Mouse (Mus musculus) left cerebral cortex, adult 8-10 months (tissue): ENCODE data around the gene Nek8. TPM values are rescaled to one million over a fixed set of nuclear protein-coding genes. Genes with fewer than 3 reads are reported as not detected.

Experiments used
- DNase-seq, 2 experiments: peaks; one replicate each; pipeline ENCODE4 v3.0.0; 2022; ENCODE audit warnings: low spot score in 2 of 2
- total RNA-seq, 4 experiments: library from RNA; stranded (reverse); gene quantifications; 2 replicates each; pipeline ENCODE4 v1.2.4; 2022

Nek8 gene
- total RNA-seq, 4 experiments from 2014 or later = 2.0 to 4.3 (median 2.8) TPM

- no peak for DNase-seq
Observed at GRCm38 (mm10) chr11:78167257-78167959, 9.1 kb downstream of the Nek8 start.

- no peak for DNase-seq
Observed at GRCm38 (mm10) chr11:78166640-78167039, 9.8 kb downstream of the Nek8 start.

DNA sequence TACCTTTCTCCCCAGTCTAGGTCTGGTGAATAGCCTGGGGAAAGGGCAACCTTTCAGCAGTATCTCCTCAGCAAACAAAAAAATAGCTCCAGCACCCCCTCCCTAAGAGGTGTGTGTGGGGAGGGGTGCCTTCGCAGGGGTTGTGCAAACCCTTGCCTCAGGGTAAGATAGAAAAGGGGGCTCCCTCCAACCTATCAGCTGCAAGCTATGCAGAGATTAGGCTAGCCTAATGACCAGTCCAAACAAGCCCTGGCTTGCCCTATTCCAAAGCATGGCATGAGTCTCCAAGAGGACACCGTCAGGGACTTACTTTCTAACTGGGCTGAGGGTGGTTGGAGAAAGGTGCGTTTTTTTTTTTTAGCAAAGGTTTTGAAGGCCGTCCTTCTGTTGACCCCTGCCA is 10.3 kb downstream of the Nek8 start:
- no peak for DNase-seq

DNA sequence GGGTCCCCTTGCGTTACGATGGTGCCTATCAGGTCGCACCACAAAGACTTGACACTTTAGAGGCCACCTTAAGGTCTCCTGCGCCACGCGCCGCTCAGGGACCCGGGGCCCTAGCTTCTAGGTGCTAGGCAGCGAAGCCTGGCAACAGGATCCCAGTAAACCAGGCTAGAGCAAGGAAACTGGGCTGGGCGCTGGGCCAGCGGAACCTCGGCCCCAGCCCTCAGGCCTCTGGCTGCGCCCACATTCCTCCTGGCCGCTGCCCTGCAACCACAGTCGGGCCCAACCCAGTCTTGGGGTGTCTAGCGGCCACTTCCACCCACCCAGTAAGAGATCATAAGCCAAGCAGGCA is 10.7 kb downstream of the Nek8 start:
- DNase-seq = no peak

- DNase-seq = no peak
Observed at GRCm38 (mm10) chr11:78164924-78165760, 11.3 kb downstream of the Nek8 start, which contains the start of gene Traf4. TSS of gene Traf4 (minus strand) at chr11:78165589.

GRCm38 (mm10) chr11:78164604-78164923 is 11.9 kb downstream of the Nek8 start:
- no peak for DNase-seq

- no peak for DNase-seq
Observed at GRCm38 (mm10) chr11:78163681-78164603, 12.5 kb downstream of the Nek8 start.

DNA sequence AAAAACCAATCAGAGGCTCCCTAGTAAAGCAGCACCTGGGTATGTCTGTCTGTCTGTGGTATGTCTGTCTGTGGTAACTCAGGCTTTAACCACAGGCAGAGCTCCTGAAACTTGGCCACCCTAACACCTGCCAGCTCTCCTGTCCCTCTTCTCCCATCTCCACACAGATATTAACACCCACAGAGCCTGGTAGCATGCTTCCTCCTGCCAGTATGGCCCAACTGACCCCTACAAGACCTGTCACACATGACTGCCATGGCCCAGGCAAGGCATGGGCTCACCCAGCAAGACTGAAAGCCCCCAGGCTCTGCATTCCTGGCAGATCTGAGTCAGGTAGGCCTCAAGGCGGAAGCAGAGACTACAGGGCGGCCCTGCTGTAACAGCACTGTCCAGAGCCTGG is 13.4 kb downstream of the Nek8 start:
- no peak for DNase-seq

- no peak for DNase-seq
Observed at GRCm38 (mm10) chr11:78162504-78162903, 14.0 kb downstream of the Nek8 start.

DNA sequence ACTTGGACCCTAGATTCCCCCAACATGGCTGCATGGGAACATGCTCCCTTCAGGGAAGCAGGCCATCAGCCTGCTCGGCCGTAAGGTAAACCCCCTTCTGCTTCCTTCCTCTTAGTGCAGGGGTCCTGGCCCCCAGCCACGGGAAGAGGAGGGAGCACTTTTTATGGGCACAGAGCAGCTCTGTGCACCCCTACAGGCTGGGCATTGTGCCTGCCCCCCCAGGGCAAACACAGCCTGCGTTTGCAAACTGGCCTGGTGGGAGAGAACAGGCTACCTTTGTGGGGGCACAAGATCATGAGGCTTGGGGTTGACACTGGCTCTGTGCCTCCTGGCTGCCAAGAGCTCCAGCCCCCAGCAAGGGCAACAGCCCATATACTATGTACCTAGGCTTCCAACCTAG is 14.5 kb downstream of the Nek8 start:
- DNase-seq = no peak

GRCm38 (mm10) chr11:78161169-78161568 is 15.3 kb downstream of the Nek8 start:
- no peak for DNase-seq

DNA sequence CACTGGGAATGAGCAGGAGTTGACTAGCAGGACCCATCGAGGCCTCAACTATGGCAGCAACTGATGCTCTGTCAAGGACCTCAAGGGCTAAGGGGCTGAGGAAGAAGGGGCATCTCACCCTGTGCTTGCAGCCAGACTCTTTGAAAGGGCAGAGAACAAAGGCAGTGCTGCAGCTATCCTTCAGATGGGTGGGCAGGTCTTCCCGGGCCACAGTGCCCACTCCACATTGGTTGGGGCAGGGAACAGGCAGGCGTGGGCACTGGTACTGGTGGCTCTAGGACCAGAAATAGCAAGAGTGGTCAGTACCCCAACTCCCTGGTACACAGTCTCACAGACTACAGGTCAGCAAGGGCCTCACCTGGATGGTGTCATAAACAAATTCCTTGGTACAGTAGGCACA is 15.8 kb downstream of the Nek8 start:
- DNase-seq = no peak

DNA sequence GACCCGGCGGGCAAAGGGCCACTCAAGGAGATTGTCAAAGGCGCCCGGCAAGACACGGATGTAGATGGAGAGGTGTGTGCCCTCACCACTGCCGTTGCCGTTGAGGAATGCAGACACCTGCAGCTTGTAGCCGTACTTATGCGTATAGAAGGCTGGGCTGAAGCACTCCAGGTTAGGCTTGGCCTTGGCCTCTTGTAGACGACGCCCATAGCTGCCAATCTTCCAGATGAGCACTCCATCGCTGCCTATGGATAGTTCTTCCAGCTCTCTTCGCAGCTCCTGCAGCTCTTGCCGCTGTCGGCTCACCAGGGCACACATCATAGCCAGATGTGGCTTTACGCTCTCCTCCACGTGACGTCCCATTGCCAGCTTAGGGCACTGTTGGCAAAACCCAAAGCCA is 16.3 kb downstream of the Nek8 start:
- no peak for DNase-seq

- no peak for DNase-seq
Observed at GRCm38 (mm10) chr11:78159557-78159956, 16.9 kb downstream of the Nek8 start.

DNA sequence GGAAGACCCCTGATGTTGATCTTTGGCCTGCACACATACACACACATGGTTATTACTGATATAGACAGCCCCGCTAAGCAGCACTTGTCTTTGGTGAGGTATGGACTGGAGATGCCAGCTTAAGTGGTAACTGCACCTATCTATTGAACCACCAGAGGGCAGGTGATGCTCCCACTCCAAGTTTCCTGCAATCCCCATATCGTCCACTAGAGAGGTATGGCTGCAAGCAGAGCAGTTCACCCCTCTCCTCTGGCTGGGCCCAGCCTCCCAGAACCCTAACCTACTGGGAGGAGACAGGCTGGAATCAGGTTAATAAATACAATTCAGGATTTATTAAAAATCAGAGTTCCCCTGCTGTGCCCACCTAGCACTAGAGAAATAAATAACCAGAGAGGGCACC is 17.4 kb downstream of the Nek8 start:
- peak in 1 of 2 experiments; percentile 73 for DNase-seq

DNA sequence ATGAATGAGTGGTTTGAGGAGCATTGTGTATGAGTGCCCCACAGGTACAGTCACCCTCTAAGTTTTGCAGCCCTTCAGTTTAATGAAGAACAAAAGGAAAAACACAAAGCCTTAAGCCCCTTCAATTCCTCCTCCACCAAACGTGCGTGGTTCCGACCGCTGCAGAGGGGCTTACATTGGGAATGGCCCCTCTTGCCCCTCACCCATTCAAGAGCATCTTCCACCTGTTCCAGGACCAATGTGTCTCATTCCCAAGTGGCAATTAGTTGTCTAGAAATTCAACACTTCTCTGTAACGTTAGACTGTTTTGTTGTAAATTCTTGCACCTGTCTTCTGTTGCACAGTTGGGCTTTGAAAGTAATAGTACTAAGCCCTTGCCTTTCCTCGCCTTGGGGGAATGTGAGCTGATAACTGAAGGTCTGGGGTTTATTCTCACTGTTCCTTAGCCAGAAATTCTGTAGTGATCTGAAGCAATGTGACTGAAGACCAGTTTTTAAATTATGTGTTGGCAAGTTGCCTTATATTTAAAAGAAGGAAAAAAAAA is 20.2 kb downstream of the Nek8 start:
- no peak for DNase-seq

DNA sequence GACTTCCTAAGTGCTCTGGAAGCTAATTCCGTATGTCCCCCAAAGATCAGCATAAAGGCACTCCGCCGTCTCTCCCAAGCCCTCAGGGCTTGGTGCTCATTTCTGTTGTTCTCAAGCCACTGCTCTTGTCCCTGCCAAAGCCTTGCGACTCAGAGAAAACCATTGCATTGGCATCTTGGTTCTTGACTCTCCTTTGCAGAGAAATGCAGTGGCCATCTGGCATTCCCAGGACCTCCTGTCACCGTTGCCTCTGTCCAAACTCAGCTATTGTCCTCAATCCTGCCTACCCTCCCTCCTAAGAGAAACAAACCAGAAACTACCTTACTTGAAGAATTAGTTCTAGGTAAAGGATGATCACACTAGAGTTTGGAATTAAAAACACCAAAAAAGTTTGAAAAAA is 20.8 kb downstream of the Nek8 start:
- DNase-seq = no peak

GRCm38 (mm10) chr11:78153778-78154177 is 22.7 kb downstream of the Nek8 start:
- DNase-seq = no peak

DNA sequence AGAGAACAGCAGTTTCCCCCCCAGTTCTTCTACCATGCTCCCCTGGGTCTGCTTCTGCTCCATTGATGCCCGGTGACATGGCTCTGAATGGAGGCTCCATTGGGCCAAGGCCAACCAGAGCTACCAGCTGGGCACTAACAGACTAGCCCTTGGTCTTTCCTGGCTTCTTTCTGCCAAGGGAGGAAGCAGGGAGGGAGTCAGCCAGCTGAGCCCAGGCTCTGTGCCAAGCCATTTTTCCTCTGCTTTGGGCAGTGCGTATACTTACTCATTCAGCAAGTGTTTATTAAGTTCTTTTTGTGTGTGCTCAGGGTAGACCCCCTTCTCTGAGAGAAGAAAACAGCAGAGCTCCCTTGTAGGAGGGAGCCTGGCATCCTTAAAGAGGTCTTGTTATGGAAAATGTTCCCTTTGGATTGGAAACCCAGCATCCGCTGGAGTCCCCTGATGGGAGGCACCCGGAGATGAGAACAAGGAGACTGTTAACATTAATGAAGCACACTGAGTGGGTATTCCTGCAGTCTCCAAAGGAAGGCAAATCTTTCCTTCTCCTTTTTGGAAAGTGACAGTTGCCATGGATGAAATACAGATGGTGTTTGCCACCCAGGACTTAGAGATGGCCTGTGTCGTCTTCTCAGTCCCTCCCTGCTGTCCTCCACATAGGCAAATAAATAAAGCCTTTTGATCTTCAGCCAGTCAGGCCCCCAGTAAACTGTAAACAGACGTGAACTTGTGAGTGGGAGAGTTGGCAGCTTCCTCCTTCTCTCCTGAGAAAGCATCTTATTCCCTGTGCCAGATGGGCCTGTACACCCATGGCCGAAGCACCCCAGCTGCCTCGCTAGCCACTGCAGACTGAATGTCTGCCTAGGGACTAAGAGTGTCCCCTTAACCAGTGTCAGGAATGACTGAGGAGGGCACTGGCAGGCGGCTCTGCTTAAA is 23.9 kb downstream of the Nek8 start:
- peak; percentile 37 to 90 for DNase-seq

DNA sequence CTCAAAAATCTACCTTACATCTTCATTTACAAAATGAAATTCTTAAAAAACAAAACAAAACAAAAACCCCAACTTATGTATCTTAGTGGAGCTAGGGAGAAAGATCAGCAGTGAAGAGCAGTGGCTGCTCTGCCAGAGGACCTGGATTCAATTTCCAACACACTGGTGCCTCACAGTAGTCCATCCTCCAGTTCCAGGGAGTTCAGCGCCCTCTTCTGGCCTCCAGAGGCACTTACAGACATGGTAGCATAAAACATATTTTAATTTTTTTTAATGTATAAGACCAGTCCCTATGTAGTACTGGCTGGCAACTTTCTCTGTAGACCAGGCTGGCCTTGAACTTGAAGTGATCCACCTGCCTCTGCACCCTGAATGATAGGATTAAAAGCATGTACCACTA is 25.3 kb downstream of the Nek8 start:
- DNase-seq = no peak
